Mouse (Mus musculus): ENCODE results near the gene Smyd3. TPM values are rescaled to one million over a fixed set of nuclear protein-coding genes. Genes with fewer than 3 reads are reported as not detected.

The Smyd3 gene
- total RNA-seq, 2 experiments from 2014 or later, result 5.6 to 6.0 TPM

DNA sequence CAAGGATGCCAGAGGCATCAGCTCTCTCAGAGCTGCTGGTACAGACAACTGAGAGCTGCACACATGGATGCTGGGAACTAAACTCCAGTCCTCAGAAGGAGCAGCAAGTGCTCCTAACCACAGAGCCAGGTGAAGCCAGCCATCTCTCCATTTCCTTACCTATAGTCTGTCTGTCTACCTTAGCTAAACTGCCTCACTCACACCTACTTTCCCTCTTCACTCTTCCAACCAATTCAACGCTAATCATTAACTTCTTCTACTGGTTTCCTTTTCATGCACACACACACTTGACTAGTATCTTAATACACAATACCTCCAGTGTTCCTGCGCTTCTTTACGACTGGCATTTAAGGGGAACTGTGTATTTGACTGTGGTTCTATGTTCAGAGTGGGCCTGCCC, 22.0 kb upstream of the Smyd3 start:
- intact Hi-C loops (cut with DNase I), result loop anchor here (5.0 to 10.0 kb wide), 2 partner anchors 38 to 225 kb away; no protein-coding TSS in a partner anchor
- no peak for DNase-seq (ENCODE audit: low spot score)

DNA sequence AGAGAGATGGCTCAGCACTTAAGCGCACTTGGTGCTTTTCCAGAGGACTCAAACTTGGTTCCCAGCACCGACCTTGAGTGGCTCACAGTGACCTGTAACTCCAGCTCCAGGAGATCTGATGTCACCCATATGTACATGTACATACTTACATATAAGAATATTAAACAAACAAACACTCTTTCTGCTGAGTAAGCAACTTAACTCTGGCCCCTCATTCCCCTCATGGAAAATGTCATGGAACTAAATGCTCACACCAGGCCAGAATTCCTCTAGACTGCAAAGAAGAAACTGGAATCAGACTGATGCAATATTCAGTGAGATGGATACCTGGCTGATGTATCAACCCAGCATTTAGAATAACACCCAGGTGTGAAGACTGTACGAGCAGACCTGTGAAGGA, 21.2 kb upstream of the Smyd3 start:
- DNase-seq (ENCODE audit: low spot score), result no peak
- intact Hi-C loops (cut with DNase I), result loop anchor here (10.0 kb wide), 1 partner anchor 226 kb away; no protein-coding TSS in a partner anchor

DNA sequence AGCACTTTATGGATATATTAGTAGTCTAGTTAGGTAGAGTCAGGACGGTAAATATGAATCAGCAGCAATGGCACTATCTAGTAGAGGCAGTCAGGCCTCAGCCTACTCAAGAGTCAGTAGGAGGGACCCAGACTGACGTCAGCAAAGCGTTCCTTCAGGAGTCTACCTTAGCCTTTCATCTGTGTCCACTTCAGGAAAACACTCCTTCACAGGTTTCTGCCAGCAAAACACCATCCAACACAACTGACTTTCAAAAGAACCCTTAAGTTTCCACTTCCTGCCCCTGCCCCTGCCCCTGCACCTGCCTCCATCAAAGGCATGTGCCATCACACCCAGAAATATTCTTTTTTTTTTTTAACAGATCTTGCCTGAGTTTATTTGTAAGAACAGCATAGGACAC, 2.1 kb upstream of the Smyd3 start:
- DNase-seq (ENCODE audit: low spot score), result no peak
- intact Hi-C loops (cut with DNase I), result no loop called here

GRCm38 (mm10) chr1:179516941-179517712, 714 bp downstream of the Smyd3 start:
- intact Hi-C loops (cut with DNase I), result no loop called here
- DNase-seq (ENCODE audit: low spot score), result no peak

- no peak for DNase-seq (ENCODE audit: low spot score)
- intact Hi-C loops (cut with DNase I), result no loop called here
These were observed 5.9 kb downstream of the Smyd3 start for GRCm38 (mm10) chr1:179511895-179512294.

DNA sequence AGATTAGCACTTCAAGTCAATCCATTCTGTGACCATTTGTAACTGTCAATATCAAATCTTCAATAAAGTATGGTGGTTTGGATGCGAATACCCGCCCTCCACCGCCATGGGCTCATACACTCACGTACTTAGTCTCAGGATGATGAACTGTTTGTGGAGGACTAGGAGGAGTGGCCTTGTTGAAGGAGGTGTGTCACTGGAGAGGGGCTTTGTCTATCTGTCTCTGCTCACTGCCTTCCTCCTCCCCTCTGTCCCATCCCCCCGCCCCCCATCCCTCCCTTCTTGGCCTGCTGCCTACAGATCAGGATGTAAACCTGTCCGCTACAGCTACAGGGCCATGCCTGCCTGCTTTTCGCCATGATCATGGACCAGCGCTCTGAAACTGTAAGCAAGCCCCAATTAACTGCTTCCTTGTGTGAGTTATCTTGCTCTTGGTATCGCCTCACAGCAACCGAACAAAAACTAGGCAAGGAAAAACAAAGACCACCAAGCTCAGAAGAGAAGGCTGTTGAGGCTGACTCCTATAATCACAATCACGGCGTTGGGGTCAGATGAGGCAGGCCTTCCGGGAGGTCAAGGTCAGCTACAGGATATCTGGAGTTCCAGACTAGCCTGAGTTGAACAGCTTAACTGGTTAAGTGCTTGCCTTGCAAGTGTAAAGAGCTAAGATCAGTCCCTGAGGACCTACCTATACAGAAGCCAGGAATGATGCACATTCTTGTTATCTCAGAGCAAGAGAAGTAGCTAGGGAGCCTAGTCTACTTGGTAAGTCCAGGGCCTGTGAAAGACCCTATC, 7.1 kb downstream of the Smyd3 start:
- no peak for DNase-seq (ENCODE audit: low spot score)
- intact Hi-C loops (cut with DNase I), result no loop called here

- no peak for DNase-seq (ENCODE audit: low spot score)
- intact Hi-C loops (cut with DNase I), result loop anchor here (1.0 to 10.0 kb wide), 2 partner anchors 118 to 338 kb away; no protein-coding TSS in a partner anchor
These were observed 11.1 kb downstream of the Smyd3 start for GRCm38 (mm10) chr1:179506530-179507315.

GRCm38 (mm10) chr1:179502565-179502964, 15.3 kb downstream of the Smyd3 start:
- no peak for DNase-seq (ENCODE audit: low spot score)
- intact Hi-C loops (cut with DNase I), result loop anchor here (5.0 to 10.0 kb wide), 3 partner anchors 40 to 342 kb away; no protein-coding TSS in a partner anchor

DNA sequence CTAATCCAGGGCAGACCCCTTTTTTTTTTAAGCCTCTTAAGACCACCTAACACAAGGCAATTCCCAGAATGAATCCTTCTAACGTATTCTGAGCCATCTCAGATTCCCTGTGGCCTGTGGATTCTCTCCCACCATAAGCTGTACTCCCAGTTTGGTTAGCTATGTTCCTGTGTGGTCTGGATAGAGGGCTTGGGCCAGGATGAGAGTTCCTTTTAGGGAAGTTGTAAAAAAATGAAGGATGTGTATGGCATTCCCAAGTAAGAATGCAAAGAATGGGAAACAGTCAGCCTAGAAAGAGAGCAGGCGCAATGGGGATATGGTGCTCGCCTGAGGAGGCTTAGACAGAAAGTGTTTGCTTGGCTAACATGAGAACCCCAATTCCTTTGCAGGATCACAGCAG, 18.6 kb downstream of the Smyd3 start:
- intact Hi-C loops (cut with DNase I), result no loop called here
- DNase-seq (ENCODE audit: low spot score), result no peak

DNA sequence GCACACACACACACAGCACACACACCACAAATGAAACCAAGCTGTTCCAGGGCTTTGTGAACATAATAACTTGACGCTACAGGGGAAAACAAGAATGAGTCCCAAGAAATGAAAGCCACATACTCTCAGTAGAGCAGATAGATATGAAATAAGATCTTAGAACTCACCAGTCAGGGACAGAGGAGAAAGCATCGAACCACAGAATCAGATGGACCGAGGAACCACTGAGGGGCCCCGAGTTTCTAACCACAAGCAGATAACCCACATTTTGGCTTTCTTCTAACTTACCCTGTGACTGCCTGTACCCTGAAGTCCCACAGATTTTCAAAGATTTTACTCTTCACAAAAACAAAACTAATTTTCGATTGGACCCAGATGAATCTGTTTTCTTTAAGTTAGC, 24.9 kb downstream of the Smyd3 start:
- intact Hi-C loops (cut with DNase I), result no loop called here

DNA sequence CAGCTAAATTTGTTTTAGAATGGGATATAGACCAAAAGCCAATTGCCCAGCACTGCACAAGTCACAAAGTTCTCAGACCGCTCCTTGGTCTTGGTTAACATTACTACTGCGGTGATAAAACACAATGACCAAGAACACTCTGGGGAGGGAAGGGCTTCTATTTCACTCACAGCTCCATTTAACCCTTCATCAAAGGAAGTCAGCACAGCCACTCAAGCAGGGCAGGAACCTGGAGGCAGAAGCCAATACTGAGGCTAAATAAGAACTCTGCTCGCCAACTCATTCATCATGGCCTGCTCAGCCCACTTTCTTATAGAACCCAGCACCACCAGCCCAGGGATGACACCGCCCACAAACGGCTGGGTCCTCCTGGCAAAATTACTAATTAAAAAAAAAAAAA, 29.3 kb downstream of the Smyd3 start:
- intact Hi-C loops (cut with DNase I), result no loop called here
- no peak for DNase-seq (ENCODE audit: low spot score)

More for the DNA sequence above, 24.9 kb downstream of the Smyd3 start:
- no peak for DNase-seq (ENCODE audit: low spot score)

DNA sequence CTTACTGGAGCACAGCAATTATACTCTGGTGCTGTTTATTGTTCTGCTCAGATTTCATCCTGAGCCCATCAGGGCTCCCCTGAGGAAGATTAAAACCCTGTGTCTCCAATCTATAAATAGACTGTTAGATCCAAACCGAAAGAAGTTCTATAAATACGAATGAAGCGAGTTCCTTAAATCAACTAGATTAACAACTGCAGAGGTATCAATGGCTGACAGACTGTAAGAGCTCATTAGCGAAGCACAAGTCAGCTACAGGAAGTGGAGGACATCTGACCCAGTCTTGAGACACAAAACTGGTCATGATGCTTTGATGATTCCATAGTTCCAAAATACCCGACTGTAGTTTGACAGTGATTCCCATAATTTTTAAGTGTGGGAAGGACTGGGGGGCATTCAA, 29.9 kb downstream of the Smyd3 start:
- no peak for DNase-seq (ENCODE audit: low spot score)
- intact Hi-C loops (cut with DNase I), result no loop called here

DNA sequence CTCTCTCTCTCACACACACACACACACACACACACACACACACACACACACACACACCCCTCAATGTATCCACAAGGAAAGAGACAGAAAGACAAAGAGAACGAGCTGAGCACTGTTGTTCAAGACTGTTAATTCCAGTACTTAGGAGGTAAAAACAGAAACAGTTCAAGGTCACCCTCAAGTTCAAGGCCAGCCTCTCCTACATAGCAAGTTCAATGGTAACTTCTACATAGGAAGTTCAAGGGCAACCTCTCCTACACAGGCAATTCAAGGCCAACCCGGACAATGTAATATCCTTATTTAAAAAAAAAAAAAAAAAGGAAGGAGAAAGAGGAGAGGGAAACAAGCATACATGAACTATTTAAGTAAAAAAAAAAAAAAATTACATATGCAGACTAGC, 30.6 kb downstream of the Smyd3 start:
- intact Hi-C loops (cut with DNase I), result no loop called here
- no peak for DNase-seq (ENCODE audit: low spot score)

GRCm38 (mm10) chr1:179485784-179486540, 31.9 kb downstream of the Smyd3 start:
- intact Hi-C loops (cut with DNase I), result no loop called here

GRCm38 (mm10) chr1:179480862-179481261, 37.0 kb downstream of the Smyd3 start:
- intact Hi-C loops (cut with DNase I), result no loop called here
- DNase-seq (ENCODE audit: low spot score), result no peak

More at GRCm38 (mm10) chr1:179485784-179486540, 31.9 kb downstream of the Smyd3 start:
- DNase-seq (ENCODE audit: low spot score), result no peak

DNA sequence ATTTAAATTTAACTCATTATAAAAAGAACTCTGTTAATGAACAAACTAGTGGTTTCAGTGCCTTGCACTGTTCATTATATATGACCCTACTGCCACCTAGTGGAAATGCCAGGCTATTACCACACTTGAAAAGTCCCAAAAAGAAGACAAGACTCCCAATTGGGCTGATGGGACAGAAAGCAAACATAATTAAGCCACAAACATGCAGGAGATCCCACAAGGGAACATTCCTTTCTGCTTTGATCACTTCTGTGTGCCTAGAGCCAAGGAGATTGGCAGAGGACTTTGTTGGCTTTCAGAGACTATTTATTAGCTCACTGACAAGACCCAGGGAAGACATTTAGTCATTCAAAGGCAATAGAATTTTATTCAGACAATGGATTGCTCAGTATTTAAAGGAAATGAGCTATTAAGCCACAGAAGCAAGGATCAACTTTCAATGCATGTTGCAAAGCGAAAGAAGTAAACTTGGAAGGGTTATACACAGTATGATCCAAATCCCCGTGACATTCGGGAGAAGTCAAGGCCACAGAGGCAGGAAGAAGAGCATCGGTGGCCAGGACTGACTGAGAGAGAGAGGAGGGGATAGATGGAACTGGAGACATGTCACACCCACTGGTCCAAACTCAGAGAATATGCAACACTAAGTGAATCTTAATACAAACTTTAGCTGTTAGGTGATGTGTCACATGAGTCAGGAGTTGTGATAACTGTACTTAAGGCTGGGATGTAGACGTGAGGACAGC, 40.5 kb downstream of the Smyd3 start:
- DNase-seq (ENCODE audit: low spot score), result no peak
- intact Hi-C loops (cut with DNase I), result loop anchor here (2.0 to 5.0 kb wide), 4 partner anchors 165 to 947 kb away; no protein-coding TSS in a partner anchor

GRCm38 (mm10) chr1:179476461-179477156, 41.2 kb downstream of the Smyd3 start:
- intact Hi-C loops (cut with DNase I), result loop anchor here (2.0 to 5.0 kb wide), 4 partner anchors 164 to 946 kb away; no protein-coding TSS in a partner anchor
- DNase-seq (ENCODE audit: low spot score), result no peak

GRCm38 (mm10) chr1:179474776-179475175, 43.1 kb downstream of the Smyd3 start:
- DNase-seq (ENCODE audit: low spot score), result no peak
- intact Hi-C loops (cut with DNase I), result loop anchor here (5.0 kb wide), 3 partner anchors 162 to 332 kb away; no protein-coding TSS in a partner anchor

All from heart, postnatal 25 days (tissue).